Comparison of ENCODE assay signal across 7 mouse cellular contexts in genomic region chr8:70868559-70869198, GRCm38 (mm10). TPM values are rescaled to one million over a fixed set of nuclear protein-coding genes. Genes with fewer than 3 reads are reported as not detected.
DNase-seq lines count a peak whose midpoint lies in the region; ATAC-seq and TF ChIP-seq lines count a peak whose summit lies in the region.

No protein-coding gene starts in this region.

- H3K9me3 ChIP-seq in hindbrain, embryonic 10.5 days = no peaks in the 10 kb centered on the region
- H3K9me3 ChIP-seq in limb, embryonic 13.5 days = no peaks in the 10 kb centered on the region
- no peaks in the 10 kb centered on the region for H3K9me3 ChIP-seq in midbrain, embryonic 12.5 days
- H3K9me3 ChIP-seq in stomach, postnatal 0 days (ENCODE audit: control insufficient read depth, low read length) = no peaks in the 10 kb centered on the region

- TF ChIP-seq CTCF in stomach, postnatal 0 days (IDR thresholded peaks at IDR 0.05; ENCODE audit: low read depth) = peak; percentile 58

- peaks cover 10% of the 10 kb centered on the region for H3K27me3 ChIP-seq in hindbrain, embryonic 10.5 days (ENCODE audit: insufficient read depth, poor library complexity, severe bottlenecking)
- peaks cover 5% of the 10 kb centered on the region; the same call in 1 of the 2 replicates for H3K27me3 ChIP-seq in limb, embryonic 13.5 days
- H3K27me3 ChIP-seq in midbrain, embryonic 12.5 days = peaks cover 12% of the 10 kb centered on the region
- H3K27me3 ChIP-seq in stomach, postnatal 0 days (ENCODE audit: control insufficient read depth, insufficient read depth, low read length) = 0 out of 2 replicates have a peak, but pooled peaks cover under 1% of the 10 kb centered on the region

- WGBS in hindbrain, embryonic 10.5 days = 12% methylated on average over 40 of the region's 40 CpGs
- WGBS in limb, embryonic 13.5 days = 13% methylated on average over 40 of the region's 40 CpGs
- WGBS in midbrain, embryonic 12.5 days = 11% methylated on average over 40 of the region's 40 CpGs
- 27% methylated on average over 40 of the region's 40 CpGs for WGBS in stomach, postnatal 0 days

- peak overlapping the region; percentile 62 for H3K9ac ChIP-seq in limb, embryonic 13.5 days
- H3K9ac ChIP-seq in midbrain, embryonic 12.5 days (replicated peaks) = peak overlapping the region; percentile 41; the same call in 1 of the 2 replicates
- peak overlapping the region; percentile 38; the same call in 1 of the 2 replicates for H3K9ac ChIP-seq in stomach, postnatal 0 days (ENCODE audit: low read length)

- peak overlapping the region; percentile 84 for H3K27ac ChIP-seq in hindbrain, embryonic 10.5 days
- peak overlapping the region; percentile 44; the same call in 1 of the 2 replicates for H3K27ac ChIP-seq in limb, embryonic 13.5 days
- H3K27ac ChIP-seq in midbrain, embryonic 12.5 days (replicated peaks) = peak overlapping the region; percentile 81
- H3K27ac ChIP-seq in stomach, postnatal 0 days (replicated peaks) = no peak overlapping the region

- H3K4me2 ChIP-seq in limb, embryonic 13.5 days (replicated peaks) = peak overlapping the region; percentile 62
- peak overlapping the region; percentile 34 for H3K4me2 ChIP-seq in midbrain, embryonic 12.5 days (replicated peaks)
- H3K4me2 ChIP-seq in stomach, postnatal 0 days (replicated peaks; ENCODE audit: low read depth) = peak overlapping the region; percentile 41

- TF ChIP-seq EP300 in stomach, postnatal 0 days (optimal IDR thresholded peaks at IDR 0.05) = no peak

- H3K4me3 ChIP-seq in hindbrain, embryonic 10.5 days = peak overlapping the region; percentile 42
- peak overlapping the region; percentile 32 for H3K4me3 ChIP-seq in limb, embryonic 13.5 days
- peak overlapping the region; percentile 11; the same call in 1 of the 2 replicates for H3K4me3 ChIP-seq in midbrain, embryonic 12.5 days
- no peak overlapping the region for H3K4me3 ChIP-seq in stomach, postnatal 0 days (ENCODE audit: low read depth, low read length)

- ATAC-seq in limb, embryonic 13.5 days (ENCODE audit: low FRiP score, low read depth) = no peak
- no peak for ATAC-seq in midbrain, embryonic 12.5 days (ENCODE audit: low FRiP score, low read depth)
- ATAC-seq in stomach, postnatal 0 days (ENCODE audit: low FRiP score, low TSS enrichment) = peak; percentile 22; the same call in 1 of the 2 replicates

- peak; percentile 92 for DNase-seq in R1 (ENCODE audit: low read depth, low spot score)
- DNase-seq in c-Kit-positive CD71-negative TER-119-negative erythroid progenitor cells, embryonic 14.5 days (ENCODE audit: low read depth) = peak; percentile 65
- DNase-seq in hindbrain, embryonic 10.5 days (ENCODE audit: low spot score) = peak; percentile 68
- DNase-seq in stomach, postnatal 0 days (ENCODE audit: low spot score) = peak; percentile 86
- no peak for DNase-seq in frontal cortex, postnatal 14 days (ENCODE audit: low spot score in 2 of 2)

- H3K4me1 ChIP-seq in hindbrain, embryonic 10.5 days (replicated peaks) = peaks cover 72% of the 10 kb centered on the region
- peaks cover 47% of the 10 kb centered on the region for H3K4me1 ChIP-seq in limb, embryonic 13.5 days
- peaks cover 57% of the 10 kb centered on the region for H3K4me1 ChIP-seq in midbrain, embryonic 12.5 days
- peaks cover 4% of the 10 kb centered on the region; the same call in 1 of the 2 replicates for H3K4me1 ChIP-seq in stomach, postnatal 0 days (replicated peaks; ENCODE audit: control insufficient read depth, insufficient read depth)

- peaks cover 20% of the 10 kb centered on the region for H3K36me3 ChIP-seq in hindbrain, embryonic 10.5 days
- peaks cover 12% of the 10 kb centered on the region for H3K36me3 ChIP-seq in limb, embryonic 13.5 days
- H3K36me3 ChIP-seq in midbrain, embryonic 12.5 days = peaks cover 9% of the 10 kb centered on the region
- H3K36me3 ChIP-seq in stomach, postnatal 0 days (ENCODE audit: control insufficient read depth, insufficient read depth, low read length) = 0 out of 2 replicates have a peak, but pooled peaks cover 2% of the 10 kb centered on the region

RNA-seq across cellular contexts. Expression of gene Ccdc124, which starts 5.1 kb away (rescaled TPM):
- polyA plus RNA-seq in hindbrain, embryonic 10.5 days (2016; fragmentation: Nextera tagmentation; extraction: Ambion mirVana) = 172 and 182 TPM in 2 replicates
- 113 and 117 TPM in 2 replicates for polyA plus RNA-seq in limb, embryonic 13.5 days (2015; fragmentation: Nextera tagmentation; extraction: Ambion mirVana)
- polyA plus RNA-seq in midbrain, embryonic 12.5 days (2016; fragmentation: Nextera tagmentation; extraction: Ambion mirVana) = 145 and 152 TPM in 2 replicates
- 73.2 and 74.1 TPM in 2 replicates for polyA plus RNA-seq in stomach, postnatal 0 days (2015; fragmentation: Nextera tagmentation; extraction: Ambion mirVana)

RNA-seq across cellular contexts. Expression of gene Kcnn1, which starts 5.6 kb away (rescaled TPM):
- polyA plus RNA-seq in hindbrain, embryonic 10.5 days (2016; fragmentation: Nextera tagmentation; extraction: Ambion mirVana) = 6.2 and 19.3 TPM in 2 replicates
- polyA plus RNA-seq in limb, embryonic 13.5 days (2015; fragmentation: Nextera tagmentation; extraction: Ambion mirVana) = 2.9 and 4.3 TPM in 2 replicates
- 27.4 TPM in 2 replicates for polyA plus RNA-seq in midbrain, embryonic 12.5 days (2016; fragmentation: Nextera tagmentation; extraction: Ambion mirVana)
- polyA plus RNA-seq in stomach, postnatal 0 days (2015; fragmentation: Nextera tagmentation; extraction: Ambion mirVana) = 0.64 and 0.72 TPM in 2 replicates

RNA-seq across cellular contexts. Expression of gene Slc5a5, which starts 23.9 kb away (rescaled TPM):
- polyA plus RNA-seq in hindbrain, embryonic 10.5 days (2016; fragmentation: Nextera tagmentation; extraction: Ambion mirVana) = 0.39 and 0.59 TPM in 2 replicates
- polyA plus RNA-seq in limb, embryonic 13.5 days (2015; fragmentation: Nextera tagmentation; extraction: Ambion mirVana) = 0.39 and 0.45 TPM in 2 replicates
- polyA plus RNA-seq in midbrain, embryonic 12.5 days (2016; fragmentation: Nextera tagmentation; extraction: Ambion mirVana) = 0.55 and 0.69 TPM in 2 replicates
- 42.8 and 58.5 TPM in 2 replicates for polyA plus RNA-seq in stomach, postnatal 0 days (2015; fragmentation: Nextera tagmentation; extraction: Ambion mirVana)

RNA-seq across cellular contexts. Expression of gene Rpl18a, which starts 28.5 kb away (rescaled TPM):
- 3,443 and 3,791 TPM in 2 replicates for polyA plus RNA-seq in hindbrain, embryonic 10.5 days (2016; fragmentation: Nextera tagmentation; extraction: Ambion mirVana)
- 4,263 and 4,460 TPM in 2 replicates for polyA plus RNA-seq in limb, embryonic 13.5 days (2015; fragmentation: Nextera tagmentation; extraction: Ambion mirVana)
- 2,550 and 2,750 TPM in 2 replicates for polyA plus RNA-seq in midbrain, embryonic 12.5 days (2016; fragmentation: Nextera tagmentation; extraction: Ambion mirVana)
- polyA plus RNA-seq in stomach, postnatal 0 days (2015; fragmentation: Nextera tagmentation; extraction: Ambion mirVana) = 4,207 and 4,214 TPM in 2 replicates

RNA-seq across cellular contexts. Expression of gene Arrdc2, which starts 29.2 kb away (rescaled TPM):
- 7.3 and 8.7 TPM in 2 replicates for polyA plus RNA-seq in hindbrain, embryonic 10.5 days (2016; fragmentation: Nextera tagmentation; extraction: Ambion mirVana)
- 6.1 and 6.2 TPM in 2 replicates for polyA plus RNA-seq in limb, embryonic 13.5 days (2015; fragmentation: Nextera tagmentation; extraction: Ambion mirVana)
- polyA plus RNA-seq in midbrain, embryonic 12.5 days (2016; fragmentation: Nextera tagmentation; extraction: Ambion mirVana) = 10.4 and 10.5 TPM in 2 replicates
- 6.6 and 6.8 TPM in 2 replicates for polyA plus RNA-seq in stomach, postnatal 0 days (2015; fragmentation: Nextera tagmentation; extraction: Ambion mirVana)

Comparison
In these comparisons a context has a peak if more than half of its experiments do, and no peak if none do; other contexts are left out.
1. DNase-seq: peak in R1 (single experiment), c-Kit-positive CD71-negative TER-119-negative erythroid progenitor cells, embryonic 14.5 days (single experiment), hindbrain, embryonic 10.5 days (single experiment) and stomach, postnatal 0 days (single experiment); none in frontal cortex, postnatal 14 days (0 of 2).
2. RNA of gene Slc5a5, which starts 23.9 kb away (polyA plus RNA-seq): 42.8 to 58.5 TPM in stomach, postnatal 0 days; 0.55 to 0.69 TPM in midbrain, embryonic 12.5 days, 0.39 to 0.59 TPM in hindbrain, embryonic 10.5 days and 0.39 to 0.45 TPM in limb, embryonic 13.5 days; every median in the first group is over 10 times any median in the second.
3. Peak in every context shown above with its lines, with median percentiles within 50 percentile points of each other: H3K4me2 ChIP-seq and H3K9ac ChIP-seq.